Mouse (Mus musculus): ENCODE measurements around the gene Slc25a39.
A peak's percentile ranks its signal among the peaks of the same experiment; 100 is the strongest.
"Not testable (repeated sequence)": the region's sequence is repeated elsewhere in the genome, so short reads cannot be mapped to it uniquely, and the experiment has no call there.

The Slc25a39 gene

DNA sequence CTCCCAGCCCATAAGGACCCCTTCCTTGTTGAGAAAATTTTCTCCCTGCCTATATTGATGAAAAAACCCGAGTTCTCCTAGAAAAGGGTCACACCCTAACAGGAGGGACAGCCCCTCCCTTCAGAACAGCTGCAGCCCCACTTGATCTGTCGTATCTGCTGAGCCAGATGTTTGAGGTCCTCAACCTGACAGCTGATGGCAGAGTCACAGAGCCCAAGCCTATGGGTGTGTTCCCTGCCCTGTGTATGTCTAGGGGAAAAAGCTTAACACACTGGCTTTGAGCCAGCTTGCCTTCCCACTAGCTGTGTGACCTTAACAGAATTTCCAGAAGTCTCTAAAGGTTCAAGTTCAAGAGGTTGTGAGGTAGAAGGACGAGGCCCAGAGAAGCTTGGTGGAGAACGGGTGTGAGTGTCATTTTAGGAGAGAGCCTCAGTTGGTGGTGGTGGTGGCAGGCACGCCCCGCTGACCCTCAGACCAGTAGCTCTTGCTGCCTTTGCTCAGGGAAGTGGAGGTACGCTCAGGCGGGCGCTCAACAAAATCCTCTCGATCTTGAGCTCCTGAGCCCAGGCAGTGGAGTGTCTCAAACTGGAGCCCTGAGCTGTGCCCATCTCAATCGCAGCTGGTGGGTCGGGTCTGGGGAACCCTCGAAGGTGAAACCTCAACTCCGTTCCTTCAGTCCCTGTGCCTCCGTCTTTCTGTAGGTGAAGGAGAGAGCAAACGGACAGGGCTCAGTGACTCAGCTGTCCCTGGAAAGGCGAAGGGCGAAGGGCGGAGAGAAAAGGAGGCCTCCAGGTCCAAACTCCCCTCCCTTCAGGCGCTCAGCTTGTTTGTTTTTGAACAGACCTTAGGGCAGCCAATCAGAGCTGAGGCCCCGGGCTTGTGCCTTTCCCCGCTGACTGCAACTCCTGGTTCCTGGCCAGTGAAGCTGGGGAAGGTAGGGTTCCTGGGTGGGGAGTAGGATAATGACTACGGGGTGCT, 32.3 kb downstream of the Slc25a39 start:
- DNase-seq (ENCODE audit: extremely low spot score, low spot score) = peak; percentile 56

DNA sequence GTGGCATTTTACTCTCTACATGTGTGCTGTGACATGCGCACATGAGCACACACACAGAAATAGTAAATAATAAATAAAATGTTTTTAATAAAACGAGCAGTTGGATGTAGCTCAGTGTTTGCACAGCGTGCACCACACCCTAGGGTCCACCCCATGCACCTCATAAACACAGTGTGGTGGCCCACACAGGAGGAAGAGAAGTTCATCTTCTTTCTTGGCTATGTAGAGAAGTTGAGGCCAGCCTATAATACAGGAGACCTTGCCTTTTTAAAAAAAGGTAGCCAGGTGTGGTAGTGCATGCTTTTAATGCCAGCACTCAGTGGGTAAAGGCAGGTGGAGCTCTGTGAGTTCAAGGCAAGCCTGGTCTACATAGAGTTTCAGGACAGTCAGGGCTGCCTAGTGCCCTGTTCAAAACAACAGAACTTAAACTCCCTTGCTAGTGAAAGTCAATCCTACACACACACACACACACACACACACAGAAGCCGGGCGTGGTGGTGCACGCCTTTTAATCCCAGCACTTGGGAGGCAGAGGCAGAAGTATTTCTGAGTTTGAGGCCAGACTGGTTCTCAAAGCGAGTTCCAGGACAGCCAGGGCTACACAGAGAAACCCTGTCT, 33.5 kb downstream of the Slc25a39 start:
- no peak for DNase-seq (ENCODE audit: extremely low spot score, low spot score)

GRCm38 (mm10) chr11:102373646-102374045, 34.1 kb downstream of the Slc25a39 start:
- DNase-seq (ENCODE audit: extremely low spot score, low spot score) = no peak

DNA sequence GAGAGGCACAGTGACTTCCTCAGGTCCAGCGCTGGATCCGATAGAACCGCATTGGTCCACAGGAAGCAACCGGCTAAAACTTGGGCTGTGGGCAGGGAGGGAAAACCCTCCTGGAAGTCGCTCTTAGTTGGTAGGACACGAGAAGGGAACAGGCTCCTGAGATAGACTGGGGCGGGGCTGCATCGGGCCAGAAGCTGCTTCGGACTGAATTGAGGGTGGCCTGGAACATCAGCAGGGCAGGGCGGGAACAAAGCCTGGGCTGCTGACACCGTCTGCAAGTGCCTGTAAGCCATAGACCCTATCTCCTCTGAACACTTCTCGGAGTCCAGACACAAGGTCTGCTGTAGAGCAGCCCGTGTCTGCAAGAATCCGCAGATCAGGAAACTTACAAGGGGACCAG, 34.8 kb downstream of the Slc25a39 start:
- DNase-seq (ENCODE audit: extremely low spot score, low spot score) = no peak

- DNase-seq (ENCODE audit: extremely low spot score, low spot score) = no peak
Measured at GRCm38 (mm10) chr11:102371926-102372685, 35.6 kb downstream of the Slc25a39 start.

DNA sequence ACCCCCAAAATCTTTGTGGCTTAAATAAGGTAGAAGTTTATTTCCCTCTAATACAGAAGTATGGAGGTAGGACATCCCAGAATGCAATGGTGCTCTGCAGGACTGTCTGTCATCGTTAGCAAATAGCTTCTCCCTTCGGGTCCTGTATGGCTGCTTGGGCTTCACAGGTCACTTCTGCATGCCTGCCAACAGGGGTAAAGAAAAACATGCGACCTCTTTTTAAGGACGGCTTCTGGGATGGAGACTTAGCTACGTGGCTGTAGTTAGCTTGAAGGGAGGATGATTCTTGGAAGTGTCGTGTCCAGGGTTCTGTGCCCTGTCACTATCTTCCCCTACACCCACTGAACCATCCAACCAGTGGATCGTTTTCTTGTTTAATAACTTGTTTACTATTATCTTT, 37.5 kb downstream of the Slc25a39 start:
- no peak for DNase-seq (ENCODE audit: extremely low spot score, low spot score)

DNA sequence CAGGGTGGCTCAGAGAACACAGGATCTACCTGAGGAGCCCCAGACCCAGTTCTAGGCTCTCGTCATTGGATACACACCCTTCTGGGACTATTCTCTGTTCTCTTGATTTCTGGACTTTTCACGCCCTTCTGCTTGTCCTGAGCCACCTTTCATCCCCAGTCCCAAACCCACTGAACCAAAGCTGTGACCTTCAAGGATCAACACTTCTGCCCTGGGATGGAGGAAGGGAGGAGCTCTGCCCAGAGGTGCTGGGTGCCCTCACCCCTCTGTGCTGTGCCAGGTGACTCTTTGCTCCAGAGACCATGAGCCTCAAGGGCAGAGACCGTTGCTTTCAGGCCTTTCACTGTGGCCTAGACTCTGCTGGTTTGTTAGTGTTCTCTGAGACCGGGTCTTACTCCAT, 38.5 kb downstream of the Slc25a39 start:
- no peak for DNase-seq (ENCODE audit: extremely low spot score, low spot score)

DNA sequence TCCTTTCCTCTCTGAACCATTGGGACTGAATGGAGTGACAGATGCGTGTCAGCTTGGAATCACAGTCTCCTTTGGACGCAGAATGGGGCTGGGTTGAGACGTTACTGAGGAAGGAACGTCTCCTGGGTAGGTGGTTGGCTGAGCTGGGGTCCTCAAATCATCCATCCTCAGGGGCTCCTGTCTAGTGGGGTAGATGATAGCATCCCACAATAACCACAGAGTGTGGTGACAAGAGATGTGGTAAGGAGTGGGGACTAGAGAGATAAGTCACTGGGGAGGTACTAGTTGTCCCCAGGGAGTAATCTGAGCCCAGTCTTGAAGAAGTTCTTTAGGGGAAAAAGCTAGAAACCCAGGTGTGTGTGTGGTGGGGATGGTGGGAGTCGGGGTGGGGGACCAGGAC, 39.4 kb downstream of the Slc25a39 start:
- no peak for DNase-seq (ENCODE audit: extremely low spot score, low spot score)

DNA sequence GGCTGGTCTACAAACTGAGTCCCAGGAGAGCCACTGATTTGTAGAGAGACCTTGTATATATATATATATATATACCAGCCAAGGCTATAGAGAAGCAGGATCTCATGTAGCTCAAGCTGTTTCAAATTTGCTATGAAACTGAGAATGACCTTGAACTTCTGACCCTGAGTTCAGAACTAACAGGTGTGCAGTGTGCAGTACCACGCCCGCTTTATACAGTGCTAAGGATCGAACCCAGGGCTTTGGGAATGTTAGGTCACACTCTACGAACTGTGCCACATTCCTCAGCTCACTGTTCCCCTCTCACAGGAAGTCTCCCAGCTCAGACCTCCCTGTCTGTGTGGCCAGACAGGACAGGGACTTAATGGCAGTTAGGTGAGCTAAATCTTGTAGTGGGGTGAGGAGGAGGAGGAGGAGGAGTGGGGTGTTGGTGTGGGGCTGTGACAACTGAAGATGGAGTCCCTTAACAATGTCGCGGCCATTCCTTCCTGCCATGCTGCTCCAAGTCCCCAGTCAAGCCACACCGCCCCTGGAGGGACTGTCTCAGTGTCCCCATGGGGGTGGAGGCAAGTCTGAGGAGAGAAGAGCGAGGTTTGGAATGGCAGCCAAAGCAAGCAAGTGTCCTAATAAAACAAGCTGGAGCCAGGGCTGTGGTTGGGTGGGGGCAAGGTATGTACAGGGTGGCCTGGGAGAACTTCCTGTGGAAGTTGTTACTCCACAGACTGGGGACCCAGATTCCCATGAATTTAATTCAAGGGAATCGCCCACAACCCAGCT, 40.1 kb downstream of the Slc25a39 start:
- no peak for DNase-seq (ENCODE audit: extremely low spot score, low spot score)

DNA sequence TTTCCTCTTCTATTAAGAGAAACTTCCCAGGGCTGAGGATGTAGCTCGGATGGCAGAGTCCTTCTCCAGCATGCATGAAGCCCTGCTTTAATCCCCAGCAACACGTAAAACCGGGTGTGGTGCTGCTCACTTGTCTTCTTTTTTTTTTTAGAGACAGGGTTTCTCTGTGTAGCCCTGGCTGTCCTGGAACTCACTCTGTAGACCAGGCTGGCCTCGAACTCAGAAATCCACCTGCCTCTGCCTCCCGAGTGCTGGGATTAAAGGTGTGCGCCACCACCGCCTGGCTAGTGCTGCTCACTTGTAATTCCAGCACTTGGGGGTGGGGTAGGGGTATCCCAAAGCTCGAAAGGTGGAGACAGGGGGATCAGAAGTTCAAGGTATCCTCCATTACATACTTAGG, 41.6 kb downstream of the Slc25a39 start, which contains the start of gene Slc4a1:
Gene Slc4a1 (minus strand): TSS at position 101 of the 400 bp plus-strand sequence.
- DNase-seq (ENCODE audit: extremely low spot score, low spot score) = not testable (repeated sequence)

DNA sequence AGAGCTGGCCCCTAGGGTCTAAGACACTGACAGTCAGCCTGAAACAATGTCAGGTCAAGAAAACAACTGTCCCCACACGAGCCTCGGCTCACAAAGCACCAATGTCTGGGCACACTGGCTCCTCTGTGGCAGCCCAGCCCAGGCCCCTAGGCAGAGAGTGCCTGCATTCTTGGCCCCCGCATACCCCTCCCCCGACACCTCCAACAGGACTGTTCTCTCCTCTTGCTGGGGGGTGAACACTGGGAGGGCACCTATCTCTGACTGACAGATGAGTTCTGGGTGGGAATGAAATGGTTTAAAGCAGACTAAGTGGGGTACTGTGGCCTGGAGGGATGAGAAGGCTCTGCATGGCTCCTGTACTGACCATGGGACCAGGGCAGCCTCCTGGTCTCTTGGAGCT, 42.0 kb downstream of the Slc25a39 start:
- no peak for DNase-seq (ENCODE audit: extremely low spot score, low spot score)

DNA sequence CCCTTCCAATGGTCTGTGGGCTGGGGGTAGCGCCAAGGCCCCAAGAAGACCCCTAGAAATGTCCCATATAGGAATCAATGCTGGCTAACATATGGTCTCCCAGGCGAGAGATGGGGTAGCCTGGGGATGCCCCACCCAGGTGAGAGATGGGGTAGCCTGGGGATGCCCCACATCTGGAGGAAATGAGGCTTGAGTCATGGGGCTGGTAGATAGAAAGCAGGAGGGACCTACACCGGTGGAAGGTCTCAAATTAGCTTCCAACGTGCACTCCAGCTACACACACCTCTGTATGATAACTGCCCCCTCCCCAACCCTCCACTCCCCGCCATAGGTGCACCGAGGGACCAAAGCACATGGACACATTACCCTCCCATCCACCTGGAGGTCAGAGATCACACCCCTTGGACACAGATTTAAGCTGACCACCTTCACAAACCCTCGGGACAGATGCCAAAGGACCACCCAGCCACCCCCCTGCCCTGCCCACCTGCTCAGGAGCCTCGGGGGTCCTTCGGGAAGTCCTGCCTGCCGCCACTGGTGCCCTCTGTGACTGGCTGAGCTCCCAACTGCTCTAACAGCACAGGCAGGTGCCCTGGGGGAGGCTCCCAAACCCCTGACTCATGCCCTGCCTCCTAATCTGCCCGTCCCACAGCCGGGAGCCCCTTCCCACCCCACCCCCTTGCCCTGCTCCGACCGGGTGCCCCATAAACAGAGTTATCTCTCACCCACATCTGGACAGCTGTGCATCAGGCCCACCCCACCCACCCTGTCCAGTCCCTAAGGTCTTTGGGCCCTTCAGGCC, 43.0 kb downstream of the Slc25a39 start:
- no peak for DNase-seq (ENCODE audit: extremely low spot score, low spot score)

DNA sequence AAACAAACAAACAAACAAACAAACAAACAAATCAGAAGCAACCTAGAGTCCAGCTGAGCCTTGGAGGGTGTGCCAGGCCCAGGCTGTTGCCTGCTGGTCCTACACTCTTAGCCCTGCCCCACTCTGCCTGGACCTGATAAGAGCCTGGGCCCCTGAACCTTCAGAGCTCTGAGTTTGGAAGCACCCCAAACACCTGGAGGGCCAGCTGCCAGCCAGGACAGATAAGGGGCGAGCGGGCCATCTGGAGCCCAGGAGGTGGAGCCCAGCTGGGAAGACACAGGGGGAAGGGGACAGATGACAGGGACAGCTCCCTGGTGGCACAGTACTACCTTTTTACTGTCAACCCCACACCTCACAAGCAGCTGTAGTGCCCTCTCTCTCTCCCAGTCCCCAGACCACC, 44.1 kb downstream of the Slc25a39 start:
- no peak for DNase-seq (ENCODE audit: extremely low spot score, low spot score)

GRCm38 (mm10) chr11:102361776-102362495, 45.8 kb downstream of the Slc25a39 start:
- no peak for DNase-seq (ENCODE audit: extremely low spot score, low spot score)

DNA sequence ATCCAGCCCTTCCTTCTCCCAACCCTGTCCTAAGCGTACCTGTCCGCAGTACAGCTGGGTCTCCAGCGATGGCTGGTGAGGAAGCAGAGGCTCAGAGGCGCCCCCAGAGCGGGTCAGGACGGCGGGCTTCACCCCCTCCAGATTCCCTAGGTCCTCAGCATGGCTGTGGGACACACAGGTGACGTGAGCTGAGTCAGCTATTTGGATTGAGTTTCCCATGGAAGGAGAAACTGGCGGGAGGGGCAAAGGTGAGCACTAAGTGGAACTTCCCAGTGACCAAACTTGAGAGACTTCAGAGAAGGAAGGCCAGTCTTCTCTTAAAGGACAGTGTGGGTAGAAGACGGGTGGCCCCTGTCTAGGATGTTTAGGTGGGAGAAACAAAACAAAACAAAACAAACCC, 49.4 kb downstream of the Slc25a39 start:
- DNase-seq (ENCODE audit: extremely low spot score, low spot score) = no peak

DNA sequence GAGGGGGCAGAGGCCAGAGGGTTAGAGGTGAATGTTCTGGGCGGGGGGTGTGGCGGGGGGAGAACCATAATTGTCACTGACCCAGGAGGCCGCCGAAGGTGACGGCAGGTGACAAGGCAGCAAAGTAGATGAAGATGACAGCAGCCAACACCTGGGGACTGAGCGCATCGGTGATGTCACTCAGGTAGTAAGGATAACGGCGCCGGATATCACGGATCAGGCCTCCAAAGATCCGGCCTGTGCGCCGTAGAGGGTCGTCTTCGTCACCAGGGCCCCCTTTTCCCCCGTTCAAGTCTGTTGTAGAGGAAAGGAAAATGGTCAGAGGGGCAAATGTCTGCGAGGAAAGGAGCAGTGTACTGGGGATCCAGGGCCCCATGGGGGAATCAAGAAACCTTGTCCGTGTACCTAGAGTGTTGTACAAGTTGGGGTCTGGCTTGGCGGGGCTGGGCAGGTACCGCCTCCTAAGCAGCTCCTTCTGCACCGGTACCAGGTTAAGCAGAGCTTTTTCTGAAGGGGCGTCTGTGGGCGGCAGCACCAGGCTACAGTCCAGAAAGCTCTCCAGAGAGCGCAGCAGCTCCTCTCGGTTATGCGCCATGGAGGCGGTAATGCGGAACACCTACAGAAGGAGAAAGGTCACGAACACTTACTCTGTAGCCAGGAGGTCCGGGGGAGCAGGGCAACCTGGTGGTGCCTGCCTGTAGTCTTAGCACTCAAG, 51.0 kb downstream of the Slc25a39 start:
- no peak for DNase-seq (ENCODE audit: extremely low spot score, low spot score)

GRCm38 (mm10) chr11:102356190-102356589, 51.6 kb downstream of the Slc25a39 start:
- DNase-seq (ENCODE audit: extremely low spot score, low spot score) = no peak

- no peak for DNase-seq (ENCODE audit: extremely low spot score, low spot score)
Measured at GRCm38 (mm10) chr11:102355501-102355900, 52.2 kb downstream of the Slc25a39 start.

DNA sequence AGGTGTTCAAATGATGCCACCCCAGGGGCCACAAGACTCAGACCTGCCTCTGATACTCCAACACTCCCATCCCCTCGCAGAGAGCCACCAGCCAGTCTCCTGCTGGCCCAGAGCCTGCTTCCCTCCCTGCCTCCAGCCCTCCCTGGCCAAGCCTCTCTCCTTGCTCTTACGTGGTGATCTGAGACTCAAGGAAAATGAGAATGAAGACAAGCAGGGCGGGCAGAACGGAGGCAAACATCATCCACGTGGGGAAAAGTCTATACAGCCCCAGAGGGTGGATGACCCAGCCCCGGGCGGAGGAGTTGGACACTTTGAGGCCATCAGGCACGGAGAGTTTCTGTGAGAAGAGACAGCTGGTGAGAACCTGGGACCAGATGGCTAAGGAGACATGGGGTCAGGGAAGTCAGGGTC, 54.7 kb downstream of the Slc25a39 start:
- no peak for DNase-seq (ENCODE audit: extremely low spot score, low spot score)
